Mouse (Mus musculus) heart, adult 9 months (tissue): Measurements from ENCODE around the gene Tcp1.
"Not testable (repeated sequence)": the region's sequence is repeated elsewhere in the genome, so short reads cannot be mapped to it uniquely, and the experiment has no call there.

Source experiments
- DNase-seq, 2 experiments: peaks; one replicate each; pipeline ENCODE4 v3.0.0; 2022; ENCODE audit warnings: low spot score in 2 of 2

Tcp1 gene

GRCm38 (mm10) chr17:12915488-12915880 is at the start of gene Tcp1:
Tcp1 (plus strand) TSS chr17:12915701.
- no peak for DNase-seq

DNA sequence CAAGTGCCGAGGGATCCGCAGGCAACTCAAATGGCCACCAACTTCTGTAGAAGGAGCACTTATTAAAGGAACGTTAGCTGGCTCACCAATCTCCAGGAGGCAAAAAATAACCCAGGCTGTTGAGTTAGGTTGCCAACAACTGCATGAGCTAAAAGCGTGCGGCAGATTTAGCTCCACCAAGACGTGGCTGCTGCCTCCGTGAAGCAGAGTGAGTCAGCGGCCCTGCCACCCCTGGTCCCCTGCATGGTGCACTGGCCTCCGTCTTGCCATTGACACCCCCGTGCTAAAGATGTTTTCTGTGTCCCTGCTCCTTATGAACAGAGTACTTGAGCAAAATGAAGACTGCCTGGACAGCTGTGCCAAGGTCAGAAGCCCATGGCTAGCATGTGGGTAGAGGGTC is 48.6 kb upstream of the Tcp1 start:
- peak; percentile 27 to 54 for DNase-seq

GRCm38 (mm10) chr17:12868043-12868442 is 47.5 kb upstream of the Tcp1 start, which contains the start of gene Mas1:
Mas1 (minus strand) TSS chr17:12868143.
- DNase-seq, result no peak

- no peak for DNase-seq
Observed at GRCm38 (mm10) chr17:12868640-12869039, 46.9 kb upstream of the Tcp1 start.

DNA sequence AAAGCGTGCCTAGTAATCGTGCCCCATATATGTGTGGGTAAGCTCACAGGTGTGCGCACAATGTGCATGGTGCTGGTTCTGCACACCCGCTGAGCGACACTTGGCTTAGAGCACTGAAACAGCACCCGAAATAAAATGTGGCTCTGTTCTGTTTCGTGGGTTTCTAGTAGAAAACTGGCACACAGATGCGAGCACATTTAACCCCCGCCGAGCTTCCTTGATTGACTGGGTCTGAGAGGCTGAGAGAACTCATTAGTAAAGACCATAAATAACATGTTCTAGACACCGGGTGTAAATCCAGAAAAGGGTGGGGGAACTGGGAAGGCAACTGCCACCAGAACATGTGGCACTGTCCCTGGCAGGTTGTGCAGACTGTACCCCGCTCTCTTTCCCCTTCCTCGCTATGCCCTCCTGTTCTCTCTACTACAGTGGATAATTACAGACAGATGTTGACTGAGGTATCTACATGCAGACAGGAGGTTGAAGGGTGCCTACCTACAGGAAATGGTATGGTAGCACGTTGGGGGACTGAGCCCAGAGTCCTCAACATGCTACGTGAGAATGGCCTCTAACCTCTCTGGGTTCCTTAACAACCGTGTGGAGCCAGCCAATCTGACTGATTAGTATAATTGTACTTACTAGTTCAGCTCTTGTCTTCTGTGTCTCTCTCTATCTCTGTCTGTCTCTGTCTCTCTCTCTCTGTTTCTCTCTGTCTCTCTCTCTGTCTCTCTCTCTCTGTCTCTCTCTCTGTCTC is 43.0 kb upstream of the Tcp1 start:
- no peak for DNase-seq

DNA sequence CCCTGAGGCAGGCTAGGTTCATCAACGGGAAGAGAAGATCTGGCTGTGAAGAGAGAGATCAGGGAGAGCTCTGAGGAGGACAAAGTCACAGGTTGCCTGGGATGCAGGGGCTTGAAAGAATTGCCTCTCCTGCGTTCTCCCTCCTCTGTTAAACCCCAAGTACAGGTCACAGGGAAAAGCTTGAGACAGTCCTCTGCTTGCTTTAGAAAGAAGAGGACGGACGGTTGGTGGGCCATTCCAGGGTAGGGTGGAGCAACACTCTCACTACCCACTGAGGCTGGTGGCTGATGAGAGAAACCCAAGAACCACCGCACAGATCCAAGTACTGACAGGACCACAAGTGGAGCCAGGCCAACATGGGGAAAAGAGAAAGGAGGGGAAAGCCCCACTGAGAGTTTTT is 39.8 kb upstream of the Tcp1 start, which contains the start of gene Mrgprh:
Gene Mrgprh (plus strand): TSS at position 301 of the 400 bp plus-strand sequence.
- DNase-seq, result no peak

GRCm38 (mm10) chr17:12880178-12880577 is 35.3 kb upstream of the Tcp1 start:
- DNase-seq, result peak; percentile 68 to 82

DNA sequence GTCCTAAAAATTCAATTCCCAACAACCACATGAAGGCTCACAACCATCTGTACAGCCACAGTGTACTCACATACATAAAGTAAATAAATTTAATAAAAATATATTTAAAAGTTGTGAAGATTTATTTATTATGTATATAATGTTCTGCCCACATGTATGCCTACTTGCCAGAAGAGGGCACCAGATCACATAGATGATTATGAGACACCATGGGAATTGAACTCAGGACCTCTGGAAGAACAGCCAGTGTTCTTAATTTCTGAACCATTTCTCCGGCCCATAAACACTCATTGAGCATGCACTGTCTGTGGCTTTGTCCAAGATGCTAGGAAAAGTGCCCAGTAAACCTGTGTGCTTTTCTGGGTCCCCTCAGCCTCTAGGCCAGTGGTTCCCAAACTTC is 34.3 kb upstream of the Tcp1 start:
- no peak for DNase-seq

DNA sequence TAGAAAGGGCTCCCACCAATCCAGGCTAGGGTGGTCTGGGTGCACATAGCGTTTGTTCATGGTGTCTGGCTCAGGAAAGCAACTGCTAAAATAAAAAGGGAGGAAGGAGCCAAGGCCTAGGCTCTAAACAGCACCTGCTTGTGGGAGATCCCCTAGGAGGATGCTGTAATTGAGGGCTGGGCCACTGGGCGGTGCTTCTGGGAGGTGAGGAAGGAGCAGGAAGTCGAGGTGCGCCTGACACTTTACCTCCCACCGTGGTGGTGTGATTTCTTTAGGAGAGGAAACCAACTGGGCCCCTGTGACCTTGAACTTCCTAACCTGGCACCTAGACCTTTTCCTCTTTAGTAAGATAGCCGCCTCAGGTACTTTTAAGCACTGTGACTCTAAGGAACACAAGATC is 28.9 kb upstream of the Tcp1 start:
- no peak for DNase-seq

- peak; percentile 18 to 50 for DNase-seq
Observed at GRCm38 (mm10) chr17:12887021-12887775, 28.3 kb upstream of the Tcp1 start.

DNA sequence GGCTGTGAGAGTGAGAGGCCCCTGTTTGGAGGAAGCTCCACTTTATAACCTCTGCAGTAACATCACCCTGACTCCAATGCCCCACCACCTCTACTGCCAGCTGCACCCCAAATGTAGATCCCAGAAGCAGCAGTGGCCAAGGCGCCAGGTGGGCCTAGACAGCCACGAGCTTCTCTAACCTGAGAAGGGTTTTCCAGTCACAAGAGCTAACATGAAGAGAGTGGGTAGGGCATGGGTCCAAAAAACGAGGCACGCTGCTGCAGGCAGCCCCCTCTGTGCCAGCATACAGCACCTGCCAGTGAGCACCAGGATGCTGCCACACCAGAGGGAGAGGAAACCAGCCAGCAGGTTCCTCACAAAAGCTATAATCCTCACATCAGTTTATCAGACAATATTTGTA is 24.4 kb upstream of the Tcp1 start:
- no peak for DNase-seq

GRCm38 (mm10) chr17:12892033-12892432 is 23.5 kb upstream of the Tcp1 start:
- DNase-seq, result no peak

DNA sequence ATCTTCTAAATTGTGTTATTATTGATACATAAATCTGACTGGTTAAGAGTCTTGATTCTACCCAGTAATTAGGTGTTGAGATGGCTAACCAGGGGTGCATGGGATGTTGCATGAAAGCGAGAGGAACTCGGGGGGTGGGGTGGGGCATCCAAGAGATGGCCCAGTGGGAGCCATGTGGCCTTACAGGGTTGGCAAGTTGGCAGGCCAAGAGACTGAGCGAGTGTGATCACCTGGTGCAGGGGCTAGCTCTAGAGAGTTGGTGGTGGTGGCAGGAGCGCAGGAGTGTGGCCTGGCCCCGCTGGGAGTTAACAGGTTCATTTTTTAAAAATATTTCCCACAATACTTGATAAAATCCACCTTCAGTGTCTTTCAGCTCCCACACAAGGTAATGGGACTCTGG is 17.8 kb upstream of the Tcp1 start:
- DNase-seq, result no peak

DNA sequence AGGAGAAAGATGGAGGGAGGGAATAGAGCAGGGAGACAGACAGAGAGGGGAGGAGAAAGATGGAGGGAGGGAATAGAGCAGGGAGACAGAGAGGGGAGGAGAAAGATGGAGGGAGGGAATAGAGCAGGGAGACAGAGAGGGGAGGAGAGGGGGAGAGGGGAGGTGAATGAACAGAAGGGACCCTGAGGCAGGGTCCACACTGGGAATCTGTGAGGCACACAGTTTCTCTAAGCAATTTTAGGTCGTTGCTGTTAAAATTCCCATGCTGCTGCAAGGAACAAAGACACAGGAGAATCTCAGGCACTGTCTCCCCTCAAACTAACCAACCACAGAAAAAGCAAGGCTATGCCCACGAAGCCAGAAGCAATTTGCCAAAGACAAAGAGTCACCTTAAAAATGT is 16.9 kb upstream of the Tcp1 start:
- DNase-seq, result not testable (repeated sequence)

GRCm38 (mm10) chr17:12902291-12902690 is 13.2 kb upstream of the Tcp1 start:
- DNase-seq, result no peak

- no peak for DNase-seq
Observed at GRCm38 (mm10) chr17:12903372-12904333, 11.8 kb upstream of the Tcp1 start.

DNA sequence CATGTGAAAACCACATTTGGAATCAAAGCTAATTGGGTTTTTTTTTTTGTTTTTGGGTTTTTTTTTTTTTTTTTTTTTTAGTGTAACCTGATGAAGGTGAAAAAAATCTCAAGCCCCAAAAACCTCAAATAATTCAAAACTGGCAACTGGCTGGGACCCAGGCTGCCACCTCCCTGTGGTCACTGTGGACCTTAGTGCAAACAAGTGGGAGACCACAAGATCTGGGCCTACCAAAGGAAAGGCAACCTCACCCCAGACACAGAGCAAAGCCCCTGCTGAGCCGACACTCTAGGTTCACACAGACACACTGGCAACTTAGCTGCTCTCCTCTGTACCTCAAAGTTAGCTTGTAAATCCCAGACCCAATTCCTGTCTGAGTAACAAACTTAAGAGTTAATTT is 11.2 kb upstream of the Tcp1 start:
- no peak for DNase-seq

GRCm38 (mm10) chr17:12905810-12906209 is 9.7 kb upstream of the Tcp1 start:
- no peak for DNase-seq

DNA sequence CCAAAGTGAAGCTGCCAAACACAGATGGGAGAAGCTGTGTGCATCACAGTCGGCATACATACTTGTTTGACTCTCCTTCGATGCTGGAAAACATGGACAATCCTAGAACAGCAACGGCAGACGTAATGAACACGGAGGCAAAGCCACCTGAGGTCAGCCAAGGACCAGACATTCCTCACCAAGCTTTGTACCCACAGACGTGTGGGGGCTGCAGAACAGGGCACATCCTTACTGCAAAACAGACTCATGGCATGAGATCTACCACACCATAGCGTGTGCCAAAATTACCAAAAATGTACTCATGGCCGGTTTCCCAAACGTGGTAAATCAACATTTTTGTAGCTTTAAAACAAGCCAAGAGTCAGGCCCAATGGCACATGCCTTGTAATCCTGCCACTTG is 9.1 kb upstream of the Tcp1 start:
- DNase-seq, result no peak

DNA sequence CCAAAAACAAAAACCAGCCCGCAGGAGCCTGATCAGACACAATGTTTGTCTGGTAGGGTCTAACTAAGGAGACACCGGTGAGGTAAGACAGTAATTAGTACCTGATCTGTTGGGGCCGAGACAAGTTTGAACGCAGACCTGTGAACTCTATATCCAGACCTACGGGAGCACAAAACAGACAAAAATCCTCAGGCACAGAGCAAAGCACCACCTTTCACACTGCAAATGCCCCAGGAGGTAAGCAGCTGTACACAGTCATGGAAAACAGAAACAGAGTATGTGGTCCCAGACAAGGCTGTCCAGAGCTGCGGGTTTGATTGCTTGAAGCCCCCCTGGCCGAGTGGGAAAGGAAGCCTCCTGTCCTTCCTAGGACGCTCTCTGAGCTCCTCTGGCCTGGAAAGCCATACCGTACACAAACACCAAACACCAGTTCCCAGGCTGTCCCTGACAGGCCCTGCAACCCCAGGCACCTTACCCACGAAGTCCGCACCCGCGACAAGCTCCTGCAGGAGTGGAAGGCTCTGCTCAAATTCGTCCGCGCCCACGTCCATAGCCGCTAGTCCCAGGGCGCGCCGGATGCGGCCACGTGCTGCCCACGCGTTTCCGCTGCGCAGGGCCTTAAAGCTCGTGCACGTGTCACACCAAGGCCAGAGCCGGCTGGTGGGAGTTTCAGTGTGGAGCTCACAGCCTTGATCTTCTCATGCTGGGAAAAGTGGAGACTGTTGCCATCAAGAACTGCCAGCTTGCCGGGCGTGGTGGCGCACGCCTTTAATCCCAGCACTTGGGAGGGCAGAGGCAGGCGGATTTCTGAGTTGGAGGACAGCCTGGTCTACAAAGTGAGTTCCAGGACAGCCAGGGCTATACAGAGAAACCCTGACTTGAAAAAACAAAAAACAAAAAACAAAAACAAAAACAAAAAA is 5.9 kb upstream of the Tcp1 start, which contains the start of gene Pnldc1:
Gene Pnldc1 (minus strand): TSS at position 870 of the 920 bp plus-strand sequence.
- DNase-seq, result no peak

DNA sequence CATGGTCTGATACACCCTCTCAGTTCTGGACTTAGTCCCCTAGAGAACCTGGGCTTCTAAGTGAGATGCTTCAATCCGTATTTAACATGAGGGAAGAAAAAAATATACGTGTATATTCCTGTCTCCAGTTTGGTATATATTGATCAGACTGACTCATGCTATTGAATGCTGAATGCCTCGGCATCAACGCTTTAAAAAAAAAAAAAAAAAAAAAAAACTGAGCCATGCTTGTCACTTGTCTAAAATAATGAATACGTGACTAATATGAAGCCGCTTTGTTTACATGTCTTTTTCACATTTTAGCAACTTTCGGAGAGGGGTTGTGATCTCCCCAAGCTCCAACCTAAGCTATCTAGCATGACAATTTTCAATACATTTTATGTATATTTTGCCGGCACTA is 5.1 kb upstream of the Tcp1 start:
- DNase-seq, result no peak
